ENCODE assay signal across 26 mouse cellular contexts in genomic region chr11:82233991-82234390, GRCm38 (mm10).
A peak's percentile ranks its signal among the peaks of the same experiment; 100 is the strongest.
DNase-seq lines count a peak whose midpoint lies in the region; ATAC-seq lines count a peak whose summit lies in the region.
"Had no signal": no experiment of that assay in that cellular context is flagged by ENCODE, and none has a peak within 500 bp of the region (broad histone marks: within the 10 kb centered on the region; RNA-seq: fewer than 3 reads in every experiment).

No protein-coding gene starts in this region.

- H3K4me3 ChIP-seq in embryonic facial prominence, embryonic 13.5 days, result no peak overlapping the region
- H3K4me3 ChIP-seq in embryonic facial prominence, embryonic 10.5 days, result no peak overlapping the region
- no peak overlapping the region for H3K4me3 ChIP-seq in hindbrain, embryonic 16.5 days (ENCODE audit: low read length)
- H3K4me3 ChIP-seq in hindbrain, embryonic 11.5 days (ENCODE audit: low read depth, low read length), result no peak overlapping the region
- H3K4me3 ChIP-seq in midbrain, embryonic 11.5 days (ENCODE audit: low read depth, low read length), result no peak overlapping the region
- H3K4me3 ChIP-seq in midbrain, embryonic 10.5 days, result no peak overlapping the region
- H3K4me3 ChIP-seq: heart, embryonic 10.5 days; hindbrain, embryonic 13.5 days; kidney, embryonic 15.5 days; layer of hippocampus, adult 2 months; limb, embryonic 12.5 days; liver, embryonic 15.5 days; neural tube, embryonic 13.5 days had no signal

- no peaks in the 10 kb centered on the region for H3K9me3 ChIP-seq in embryonic facial prominence, embryonic 13.5 days
- H3K9me3 ChIP-seq in embryonic facial prominence, embryonic 10.5 days, result no peaks in the 10 kb centered on the region
- no peaks in the 10 kb centered on the region for H3K9me3 ChIP-seq in hindbrain, embryonic 16.5 days (ENCODE audit: control insufficient read depth, low read length)
- no peaks in the 10 kb centered on the region for H3K9me3 ChIP-seq in hindbrain, embryonic 11.5 days (ENCODE audit: control insufficient read depth, low read length)
- H3K9me3 ChIP-seq in midbrain, embryonic 11.5 days (ENCODE audit: control insufficient read depth, low read length), result no peaks in the 10 kb centered on the region
- no peaks in the 10 kb centered on the region for H3K9me3 ChIP-seq in midbrain, embryonic 10.5 days (replicated peaks)
- H3K9me3 ChIP-seq: heart, embryonic 10.5 days; hindbrain, embryonic 13.5 days; kidney, embryonic 15.5 days; limb, embryonic 12.5 days; liver, embryonic 15.5 days; neural tube, embryonic 13.5 days had no signal

- no peak overlapping the region for H3K4me2 ChIP-seq in embryonic facial prominence, embryonic 13.5 days
- H3K4me2 ChIP-seq in hindbrain, embryonic 16.5 days (ENCODE audit: low read length), result no peak overlapping the region
- H3K4me2 ChIP-seq in hindbrain, embryonic 11.5 days (replicated peaks; ENCODE audit: low read depth, low read length), result no peak overlapping the region
- no peak overlapping the region for H3K4me2 ChIP-seq in midbrain, embryonic 11.5 days
- H3K4me2 ChIP-seq: hindbrain, embryonic 13.5 days; kidney, embryonic 15.5 days; limb, embryonic 12.5 days; liver, embryonic 15.5 days; lung, embryonic 14.5 days; neural tube, embryonic 13.5 days had no signal

- H3K9ac ChIP-seq in embryonic facial prominence, embryonic 13.5 days, result peak overlapping the region; percentile 32; the same call in 1 of the 2 replicates
- no peak overlapping the region for H3K9ac ChIP-seq in hindbrain, embryonic 16.5 days (ENCODE audit: low read depth, low read length)
- H3K9ac ChIP-seq in hindbrain, embryonic 11.5 days (ENCODE audit: low read depth, low read length), result no peak overlapping the region
- H3K9ac ChIP-seq in midbrain, embryonic 11.5 days (ENCODE audit: low read length), result no peak overlapping the region
- H3K9ac ChIP-seq: hindbrain, embryonic 13.5 days; kidney, embryonic 15.5 days; limb, embryonic 12.5 days; liver, embryonic 15.5 days; lung, embryonic 14.5 days; neural tube, embryonic 13.5 days had no signal

- no peaks in the 10 kb centered on the region for H3K4me1 ChIP-seq in embryonic facial prominence, embryonic 13.5 days
- 0 out of 2 replicates have a peak, but pooled peaks cover 4% of the 10 kb centered on the region for H3K4me1 ChIP-seq in embryonic facial prominence, embryonic 10.5 days
- H3K4me1 ChIP-seq in hindbrain, embryonic 16.5 days (ENCODE audit: control insufficient read depth, insufficient read depth, low read depth, low read length), result peaks cover 9% of the 10 kb centered on the region
- H3K4me1 ChIP-seq in hindbrain, embryonic 11.5 days (replicated peaks; ENCODE audit: control insufficient read depth, insufficient read depth, low read length), result no peaks in the 10 kb centered on the region
- H3K4me1 ChIP-seq in midbrain, embryonic 11.5 days (ENCODE audit: control insufficient read depth, insufficient read depth, low read length), result no peaks in the 10 kb centered on the region; the same call in 1 of the 2 replicates
- peaks cover 10% of the 10 kb centered on the region; the same call in 1 of the 2 replicates for H3K4me1 ChIP-seq in midbrain, embryonic 10.5 days
- H3K4me1 ChIP-seq: heart, embryonic 10.5 days; kidney, embryonic 15.5 days; liver, embryonic 15.5 days had no signal

- no peak for DNase-seq in embryonic facial prominence, embryonic 10.5 days (ENCODE audit: low spot score)
- no peak for DNase-seq in hindbrain, embryonic 11.5 days (ENCODE audit: low spot score)
- DNase-seq in midbrain, embryonic 11.5 days (ENCODE audit: low spot score, missing footprints), result peak; percentile 60
- DNase-seq in midbrain, embryonic 10.5 days (ENCODE audit: low spot score), result no peak
- DNase-seq: adrenal gland, postnatal 10 days; cerebellum, adult 9-10 months; gastrocnemius, postnatal 14 days; heart, postnatal 36 days; kidney, adult 18-20 months; kidney, postnatal 25 days; lung, embryonic 14.5 days; lung, postnatal 14 days; right cerebral cortex, postnatal 25 days; spleen, adult 18-20 months; thymus, adult 2 months; thymus, postnatal 36 days had no signal

- WGBS in embryonic facial prominence, embryonic 13.5 days, result 67% methylated on average over 6 of the region's 6 CpGs
- 72% methylated on average over 6 of the region's 6 CpGs for WGBS in embryonic facial prominence, embryonic 10.5 days
- WGBS in hindbrain, embryonic 16.5 days, result 59% methylated on average over 6 of the region's 6 CpGs
- WGBS in hindbrain, embryonic 11.5 days, result 66% methylated on average over 6 of the region's 6 CpGs
- WGBS in midbrain, embryonic 11.5 days, result 57% methylated on average over 6 of the region's 6 CpGs
- 66% methylated on average over 6 of the region's 6 CpGs for WGBS in midbrain, embryonic 10.5 days

- peaks cover 46% of the 10 kb centered on the region for H3K27me3 ChIP-seq in embryonic facial prominence, embryonic 13.5 days
- H3K27me3 ChIP-seq in embryonic facial prominence, embryonic 10.5 days (replicated peaks; ENCODE audit: low read depth, poor library complexity, severe bottlenecking), result peaks cover 44% of the 10 kb centered on the region
- no peaks in the 10 kb centered on the region; the same call in 1 of the 2 replicates for H3K27me3 ChIP-seq in hindbrain, embryonic 16.5 days (replicated peaks; ENCODE audit: control insufficient read depth, insufficient read depth, low read length)
- no peaks in the 10 kb centered on the region for H3K27me3 ChIP-seq in hindbrain, embryonic 11.5 days (ENCODE audit: control insufficient read depth, insufficient read depth, low read length)
- no peaks in the 10 kb centered on the region for H3K27me3 ChIP-seq in midbrain, embryonic 11.5 days (ENCODE audit: control insufficient read depth, insufficient read depth, low read length)
- H3K27me3 ChIP-seq in midbrain, embryonic 10.5 days (ENCODE audit: low read depth, poor library complexity, severe bottlenecking), result peaks cover 51% of the 10 kb centered on the region
- H3K27me3 ChIP-seq: liver, embryonic 15.5 days; neural tube, embryonic 13.5 days had no signal

- no peaks in the 10 kb centered on the region for H3K36me3 ChIP-seq in embryonic facial prominence, embryonic 13.5 days
- no peaks in the 10 kb centered on the region for H3K36me3 ChIP-seq in embryonic facial prominence, embryonic 10.5 days (replicated peaks)
- no peaks in the 10 kb centered on the region for H3K36me3 ChIP-seq in hindbrain, embryonic 16.5 days (ENCODE audit: control insufficient read depth, insufficient read depth, low read length)
- no peaks in the 10 kb centered on the region for H3K36me3 ChIP-seq in hindbrain, embryonic 11.5 days (ENCODE audit: control insufficient read depth, insufficient read depth, low read length)
- no peaks in the 10 kb centered on the region for H3K36me3 ChIP-seq in midbrain, embryonic 11.5 days (ENCODE audit: control insufficient read depth, insufficient read depth, low read length)
- H3K36me3 ChIP-seq in midbrain, embryonic 10.5 days, result no peaks in the 10 kb centered on the region
- H3K36me3 ChIP-seq: heart, embryonic 10.5 days; hindbrain, embryonic 13.5 days; kidney, embryonic 15.5 days; limb, embryonic 12.5 days; liver, embryonic 15.5 days; neural tube, embryonic 13.5 days had no signal

- no peak for ATAC-seq in embryonic facial prominence, embryonic 13.5 days (ENCODE audit: insufficient number of reproducible peaks, insufficient read depth, low FRiP score, low TSS enrichment, low read depth)
- ATAC-seq in hindbrain, embryonic 16.5 days, result peak; percentile 21; the same call in 1 of the 2 replicates
- ATAC-seq in hindbrain, embryonic 11.5 days (ENCODE audit: low FRiP score), result no peak
- ATAC-seq in midbrain, embryonic 11.5 days (ENCODE audit: low FRiP score), result no peak
- ATAC-seq: Patski had no signal

- no peak overlapping the region for H3K27ac ChIP-seq in embryonic facial prominence, embryonic 13.5 days
- no peak overlapping the region for H3K27ac ChIP-seq in embryonic facial prominence, embryonic 10.5 days (replicated peaks)
- H3K27ac ChIP-seq in hindbrain, embryonic 16.5 days (ENCODE audit: low read depth, low read length), result no peak overlapping the region
- H3K27ac ChIP-seq in hindbrain, embryonic 11.5 days (ENCODE audit: low read depth, low read length), result no peak overlapping the region
- no peak overlapping the region for H3K27ac ChIP-seq in midbrain, embryonic 11.5 days (ENCODE audit: low read depth, low read length)
- no peak overlapping the region for H3K27ac ChIP-seq in midbrain, embryonic 10.5 days (replicated peaks)
- H3K27ac ChIP-seq: heart, embryonic 10.5 days; hindbrain, embryonic 13.5 days; kidney, embryonic 15.5 days; layer of hippocampus, adult 2 months; limb, embryonic 12.5 days; liver, embryonic 15.5 days; neural tube, embryonic 13.5 days had no signal
